ENCODE assay signal across 14 mouse cellular contexts in genomic region chr4:45503816-45504215, GRCm38 (mm10). TPM values are rescaled to one million over a fixed set of nuclear protein-coding genes. Genes with fewer than 3 reads are reported as not detected.
A peak's percentile ranks its signal among the peaks of the same experiment; 100 is the strongest.
DNase-seq lines count a peak whose midpoint lies in the region; ATAC-seq and TF ChIP-seq lines count a peak whose summit lies in the region.
"Had no signal": no experiment of that assay in that cellular context is flagged by ENCODE, and none has a peak within 500 bp of the region (broad histone marks: within the 10 kb centered on the region; RNA-seq: fewer than 3 reads in every experiment).

No protein-coding gene starts in this region.

- no peak for TF ChIP-seq POLR2A in cerebellum, adult 2 months (IDR thresholded peaks at IDR 0.05; ENCODE audit: borderline replicate concordance, insufficient read depth, low read length)
- TF ChIP-seq POLR2A in embryonic fibroblast, embryonic 13.5 days (IDR thresholded peaks at IDR 0.05; ENCODE audit: low read depth, low read length) = no peak
- TF ChIP-seq POLR2A in limb, embryonic 14.5 days (IDR thresholded peaks at IDR 0.05; ENCODE audit: borderline replicate concordance, extremely low read depth, insufficient read depth, insufficient read length) = no peak

- no peaks in the 10 kb centered on the region for H3K36me3 ChIP-seq in limb, embryonic 14.5 days (ENCODE audit: control insufficient read depth, insufficient read depth, low read length)
- H3K36me3 ChIP-seq: embryonic facial prominence, embryonic 12.5 days; hindbrain, embryonic 12.5 days; lung, embryonic 15.5 days had no signal

- ATAC-seq in limb, embryonic 14.5 days (ENCODE audit: low FRiP score, low read depth) = no peak
- ATAC-seq in megakaryocyte-erythroid progenitor cell, adult 5-6 weeks (replicated peaks; ENCODE audit: low FRiP score, low TSS enrichment, poor library complexity, severe bottlenecking) = no peak
- ATAC-seq: midbrain, embryonic 16.5 days had no signal

- H3K9ac ChIP-seq in limb, embryonic 14.5 days (ENCODE audit: low read depth, low read length, severe bottlenecking) = 0 out of 2 replicates have a peak overlapping the region, but pooled peaks have one; percentile 2
- H3K9ac ChIP-seq: embryonic facial prominence, embryonic 12.5 days; hindbrain, embryonic 12.5 days; lung, embryonic 15.5 days had no signal

- H3K4me3 ChIP-seq in cerebellum, adult 2 months (replicated peaks; ENCODE audit: insufficient read depth, low read depth, low read length) = no peak overlapping the region
- no peak overlapping the region for H3K4me3 ChIP-seq in embryonic fibroblast, embryonic 13.5 days (ENCODE audit: insufficient read depth, low read length)
- no peak overlapping the region for H3K4me3 ChIP-seq in limb, embryonic 14.5 days (replicated peaks; ENCODE audit: low read length)
- H3K4me3 ChIP-seq: embryonic facial prominence, embryonic 12.5 days; hindbrain, embryonic 12.5 days; lung, embryonic 15.5 days had no signal

- 62% methylated on average over 3 of the region's 3 CpGs for WGBS in cerebellum, adult 2 months
- 25% methylated on average over 3 of the region's 3 CpGs for WGBS in limb, embryonic 14.5 days

- no peak overlapping the region for H3K4me2 ChIP-seq in limb, embryonic 14.5 days (replicated peaks; ENCODE audit: low read depth, low read length, severe bottlenecking)
- H3K4me2 ChIP-seq: embryonic facial prominence, embryonic 12.5 days; hindbrain, embryonic 12.5 days; lung, embryonic 15.5 days had no signal

- TF ChIP-seq CTCF in cerebellum, adult 2 months (IDR thresholded peaks at IDR 0.05; ENCODE audit: borderline replicate concordance, insufficient read depth, low read depth, low read length) = no peak
- TF ChIP-seq CTCF in embryonic fibroblast, embryonic 13.5 days (IDR thresholded peaks at IDR 0.05; ENCODE audit: borderline replicate concordance, insufficient read depth, low read length) = no peak

- no peak overlapping the region for H3K27ac ChIP-seq in cerebellum, adult 2 months (ENCODE audit: insufficient read depth, low read length)
- H3K27ac ChIP-seq in embryonic fibroblast, embryonic 13.5 days (ENCODE audit: insufficient read depth, low read length) = peak overlapping the region; percentile 21; the same call in 1 of the 2 replicates
- H3K27ac ChIP-seq in limb, embryonic 14.5 days (replicated peaks; ENCODE audit: low read depth, low read length) = no peak overlapping the region
- H3K27ac ChIP-seq: embryonic facial prominence, embryonic 12.5 days; hindbrain, embryonic 12.5 days; kidney, postnatal 0 days; lung, embryonic 15.5 days had no signal

- no peaks in the 10 kb centered on the region for H3K4me1 ChIP-seq in cerebellum, adult 2 months (ENCODE audit: control insufficient read depth, insufficient read depth, low read length)
- H3K4me1 ChIP-seq in embryonic fibroblast, embryonic 13.5 days (ENCODE audit: control insufficient read depth, insufficient read depth, low read length) = peaks cover 20% of the 10 kb centered on the region
- H3K4me1 ChIP-seq in limb, embryonic 14.5 days (ENCODE audit: control insufficient read depth, insufficient read depth, low read length) = peaks cover 54% of the 10 kb centered on the region

- H3K9me3 ChIP-seq in limb, embryonic 14.5 days (ENCODE audit: control insufficient read depth, low read length) = no peaks in the 10 kb centered on the region
- H3K9me3 ChIP-seq: embryonic facial prominence, embryonic 12.5 days; hindbrain, embryonic 12.5 days; lung, embryonic 15.5 days had no signal

- no peaks in the 10 kb centered on the region; the same call in 1 of the 2 replicates for H3K27me3 ChIP-seq in cerebellum, adult 2 months (ENCODE audit: control insufficient read depth, insufficient read depth, low read length)
- no peaks in the 10 kb centered on the region for H3K27me3 ChIP-seq in limb, embryonic 14.5 days (ENCODE audit: control insufficient read depth, insufficient read depth, low read length)
- H3K27me3 ChIP-seq: embryonic facial prominence, embryonic 12.5 days; lung, embryonic 15.5 days had no signal

- peak; percentile 15 to 38 for DNase-seq in cerebellum, adult 2 months
- no peak for DNase-seq in cerebellum, adult 11 months
- DNase-seq in ovary, postnatal 36 days (ENCODE audit: low spot score) = peak; percentile 36
- DNase-seq in ovary, postnatal 14 days (ENCODE audit: low spot score) = no peak
- no peak for DNase-seq in limb, embryonic 14.5 days (ENCODE audit: low spot score)
- DNase-seq in right cerebral cortex, adult 18-20 months = no peak
- DNase-seq: B cell, adult 2 months had no signal

RNA-seq across cellular contexts. Expression of gene Shb, which starts 28.5 kb away (rescaled TPM):
- polyA plus RNA-seq in cerebellum, adult 2 months (2012; rRNA removed) = 7.1 and 8.3 TPM in 2 replicates
- 11.4 and 11.9 TPM in 2 replicates for polyA plus RNA-seq in embryonic fibroblast, embryonic 13.5 days (2011; ENCODE audit: insufficient read length, low read depth, missing spikeins)
- 19.0 and 20.9 TPM in 2 replicates for polyA plus RNA-seq in limb, embryonic 14.5 days (2012; rRNA removed)
- polyA plus RNA-seq in limb, embryonic 14.5 days (2014; fragmentation: Nextera tagmentation; extraction: Ambion mirVana) = 9.2 and 10.6 TPM in 2 replicates
- 3.3 and 7.8 TPM in 2 replicates for total RNA-seq in megakaryocyte-erythroid progenitor cell, adult 5-6 weeks (2014; fragmentation: Nextera tagmentation)
- 0.50 and 8.9 TPM in 2 replicates for total RNA-seq in megakaryocyte-erythroid progenitor cell, adult 5-6 weeks (2017)

Comparison
In these comparisons a context has a peak if more than half of its experiments do, and no peak if none do; other contexts are left out.
1. DNase-seq: peak in cerebellum, adult 2 months (2 of 2) and ovary, postnatal 36 days (single experiment); none in cerebellum, adult 11 months (single experiment), ovary, postnatal 14 days (single experiment), limb, embryonic 14.5 days (single experiment) and right cerebral cortex, adult 18-20 months (single experiment).